Mouse (Mus musculus): Measurements from ENCODE around the gene Ehd1. TPM values are rescaled to one million over a fixed set of nuclear protein-coding genes. Genes with fewer than 3 reads are reported as not detected.
A peak's percentile ranks its signal among the peaks of the same experiment; 100 is the strongest.

Gene Ehd1
- total RNA-seq (2021) = 100 to 1,000 TPM; 129 to 133 TPM
- 470 and 474 TPM in 2 replicates for polyA plus RNA-seq (2012; rRNA removed)
- long read RNA-seq, transcript Ehd1-201 (5 exons, 3,353 nt) = major isoform, 179 of 200 reads
- long read RNA-seq, partial matches to known transcripts = 7 of 200 reads
- long read RNA-seq, other reads (novel, unspliced or antisense) = 14 of 200 reads

GRCm38 (mm10) chr19:6276426-6277421 lies at the start of gene Ehd1:
Gene Ehd1 (plus strand): TSS chr19:6276725.
- DNase-seq = peak; percentile 98

- peak; percentile 85 for DNase-seq
Measured at GRCm38 (mm10) chr19:6226763-6227162, 49.8 kb upstream of the Ehd1 start.

- no peak for DNase-seq
Measured at GRCm38 (mm10) chr19:6227864-6228263, 48.7 kb upstream of the Ehd1 start.

GRCm38 (mm10) chr19:6230411-6230810 lies 46.1 kb upstream of the Ehd1 start:
- peak; percentile 90 for DNase-seq

- peak; percentile 73 for DNase-seq
Measured at GRCm38 (mm10) chr19:6231036-6231435, 45.5 kb upstream of the Ehd1 start.

- DNase-seq = no peak
Measured at GRCm38 (mm10) chr19:6233647-6234046, 42.9 kb upstream of the Ehd1 start.

GRCm38 (mm10) chr19:6234337-6235083 lies 42.0 kb upstream of the Ehd1 start:
- peak; percentile 83 for DNase-seq

- peak; percentile 97 for DNase-seq
Measured at GRCm38 (mm10) chr19:6235084-6236052, 41.2 kb upstream of the Ehd1 start, which contains the start of gene Ppp2r5b. Gene Ppp2r5b (minus strand): TSS chr19:6235872.

GRCm38 (mm10) chr19:6236053-6236441 lies 40.5 kb upstream of the Ehd1 start:
- peak; percentile 94 for DNase-seq

GRCm38 (mm10) chr19:6236842-6237241 lies 39.7 kb upstream of the Ehd1 start:
- no peak for DNase-seq

- DNase-seq = no peak
Measured at GRCm38 (mm10) chr19:6238740-6239139, 37.8 kb upstream of the Ehd1 start.

- no peak for DNase-seq
Measured at GRCm38 (mm10) chr19:6240136-6240535, 36.4 kb upstream of the Ehd1 start.

- no peak for DNase-seq
Measured at GRCm38 (mm10) chr19:6240725-6241124, 35.8 kb upstream of the Ehd1 start.

- peak; percentile 99 for DNase-seq
Measured at GRCm38 (mm10) chr19:6241274-6242107, 35.0 kb upstream of the Ehd1 start, which contains the start of gene Atg2a. Gene Atg2a (plus strand): TSS chr19:6241668.

GRCm38 (mm10) chr19:6242281-6242680 lies 34.2 kb upstream of the Ehd1 start:
- DNase-seq = peak; percentile 67

- DNase-seq = no peak
Measured at GRCm38 (mm10) chr19:6243226-6243625, 33.3 kb upstream of the Ehd1 start.

- DNase-seq = no peak
Measured at GRCm38 (mm10) chr19:6245806-6246205, 30.7 kb upstream of the Ehd1 start.

GRCm38 (mm10) chr19:6247526-6248300 lies 28.8 kb upstream of the Ehd1 start:
- DNase-seq = peak; percentile 66

GRCm38 (mm10) chr19:6253021-6253420 lies 23.5 kb upstream of the Ehd1 start:
- DNase-seq = no peak

Data from adrenal gland, adult 2 months (tissue).